Mouse (Mus musculus) heart, postnatal 0 days (tissue): Measurements from ENCODE around the gene Ttc30a1. TPM values are rescaled to one million over a fixed set of nuclear protein-coding genes. Genes with fewer than 3 reads are reported as not detected.
A peak's percentile ranks its signal among the peaks of the same experiment; 100 is the strongest.

Experiments used
- ATAC-seq: fragments of 200-750 bp; cut with Nextera tagmentation; 2 replicates; pipeline ENCODE4 v1.8.0; 2017; ENCODE audit warnings: low read depth, moderate number of reproducible peaks, moderate library complexity; ENCODE audit not compliant: insufficient read depth
- DNase-seq: peaks from one replicate; pipeline ENCODE4 v3.0.0-alpha.2; 2016; ENCODE audit warnings: low spot score
- H3K27ac ChIP-seq: fragments of 300-500 bp; sonication (generic); 2 replicates; pipeline ENCODE4 v1.5.1; 2014; ENCODE audit warnings: low read depth, mild to moderate bottlenecking
- H3K27me3 ChIP-seq: fragments of 300-500 bp; sonication (generic); 2 replicates; pipeline ENCODE4 v1.6.1; 2014; ENCODE audit warnings: low read length, mixed read lengths; ENCODE audit not compliant: control insufficient read depth, insufficient read depth
- H3K36me3 ChIP-seq: fragments of 300-500 bp; sonication (generic); replicated peaks from 2 replicates; pipeline ENCODE4 v1.6.1; 2014; ENCODE audit warnings: low read length, mixed read lengths; ENCODE audit not compliant: control insufficient read depth, insufficient read depth
- H3K4me1 ChIP-seq: fragments of 300-500 bp; sonication (generic); 2 replicates; pipeline ENCODE4 v1.6.1; 2014; ENCODE audit warnings: antibody characterized with exemption; ENCODE audit not compliant: control insufficient read depth, insufficient read depth
- H3K4me2 ChIP-seq: fragments of 300-500 bp; sonication (generic); 2 replicates; pipeline ENCODE4 v1.6.1; 2014; ENCODE audit warnings: low read depth, mild to moderate bottlenecking, low read length, moderate library complexity
- H3K4me3 ChIP-seq: fragments of 300-500 bp; sonication (generic); 2 replicates; pipeline ENCODE4 v1.5.1; 2014; ENCODE audit warnings: low read depth, low read length
- H3K9ac ChIP-seq: fragments of 300-500 bp; sonication (generic); replicated peaks from 2 replicates; pipeline ENCODE4 v1.6.1; 2014; ENCODE audit warnings: low read depth, low read length, mixed read lengths
- H3K9me3 ChIP-seq: fragments of 300-500 bp; sonication (generic); replicated peaks from 2 replicates; pipeline ENCODE4 v1.6.1; 2016; ENCODE audit warnings: low read length; ENCODE audit not compliant: control insufficient read depth
- CTCF ChIP-seq: IDR thresholded peaks from 2 replicates; pipeline ENCODE4 v1.5.1; 2016; ENCODE audit warnings: antibody characterized with exemption, control low read depth, low read depth
- EP300 ChIP-seq: IDR thresholded peaks from 2 replicates; pipeline ENCODE4 v1.6.1; 2016; ENCODE audit warnings: antibody characterized with exemption, low read depth
- WGBS: fragments of 180-500 bp; shearing (Covaris S2); extraction: QIAGEN DNeasy Blood & Tissue Kit; methylation state at CpG from one replicate; pipeline ENCODE4 v1.1.7; 2014; 5-methylcytosine and 5-hydroxymethylcytosine counted together
- polyA plus RNA-seq: library from polyadenylated mRNA; unstranded; fragments of >200 nt; fragmentation: Nextera tagmentation; extraction: Ambion mirVana; gene quantifications from 2 replicates; pipeline ENCODE4 v1.2.1, GENCODE M21; 2015
- total RNA-seq: library from RNA; depleted of rRNA; stranded (reverse); fragments of >200 nt; gene quantifications from 2 replicates; pipeline ENCODE4 v1.2.3, GENCODE M21; 2014; ENCODE audit warnings: low replicate concordance

The Ttc30a1 gene
- total and polyA plus RNA-seq, 2 experiments from 2014 or later = 3.3 to 9.4 TPM

GRCm38 (mm10) chr2:76015460-76015859 is 33.7 kb upstream of the Ttc30a1 start:
- Histone ChIP-seq H3K4me1 (no peaks in the 10 kb centered on the region), H3K4me2 (no peak overlapping the region), H3K9me3 (no peaks in the 10 kb centered on the region), H3K9ac (no peak overlapping the region), H3K27me3 (no peaks in the 10 kb centered on the region), H3K27ac (no peak overlapping the region), H3K36me3 (no peaks in the 10 kb centered on the region), H3K4me3 (no peak overlapping the region)
- DNase-seq (no peak), ATAC-seq (no peak)
- WGBS = 88% methylated on average over 7 of the region's 7 CpGs
- TF ChIP-seq CTCF (no peak), EP300 (no peak)

- WGBS = 85% methylated on average over 3 of the region's 3 CpGs
- Histone ChIP-seq H3K9ac (no peak overlapping the region), H3K36me3 (no peaks in the 10 kb centered on the region), H3K4me1 (no peaks in the 10 kb centered on the region), H3K4me2 (no peak overlapping the region), H3K4me3 (no peak overlapping the region), H3K27ac (no peak overlapping the region), H3K27me3 (no peaks in the 10 kb centered on the region), H3K9me3 (no peaks in the 10 kb centered on the region)
- no peak for DNase-seq
- no peak for ATAC-seq
- no peak for TF ChIP-seq CTCF
These were observed 32.9 kb upstream of the Ttc30a1 start for GRCm38 (mm10) chr2:76014659-76015058.

- DNase-seq (no peak), ATAC-seq (no peak)
- Histone ChIP-seq H3K9me3 (no peaks in the 10 kb centered on the region), H3K4me2 (no peak overlapping the region), H3K36me3 (no peaks in the 10 kb centered on the region), H3K27me3 (no peaks in the 10 kb centered on the region), H3K27ac (no peak overlapping the region), H3K9ac (no peak overlapping the region), H3K4me1 (no peaks in the 10 kb centered on the region), H3K4me3 (no peak overlapping the region)
- 36% methylated on average over 4 of the region's 4 CpGs for WGBS
- TF ChIP-seq CTCF (no peak), EP300 (no peak)
These were observed 24.4 kb upstream of the Ttc30a1 start for GRCm38 (mm10) chr2:76006194-76006593.

- H3K27ac ChIP-seq = no peak overlapping the region
- ATAC-seq = no peak
- H3K4me1 ChIP-seq = peaks cover 13% of the 10 kb centered on the region; the same call in 1 of the 2 replicates
- 51% methylated on average over 9 of the region's 9 CpGs for WGBS
- no peak overlapping the region for H3K4me2 ChIP-seq
- no peaks in the 10 kb centered on the region for H3K27me3 ChIP-seq
- H3K9ac ChIP-seq = no peak overlapping the region
- H3K4me3 ChIP-seq = no peak overlapping the region
- no peak for TF ChIP-seq EP300
- TF ChIP-seq CTCF = no peak
- no peak for DNase-seq
- H3K9me3 ChIP-seq = no peaks in the 10 kb centered on the region
- H3K36me3 ChIP-seq = no peaks in the 10 kb centered on the region
These were observed 21.1 kb upstream of the Ttc30a1 start for GRCm38 (mm10) chr2:76002899-76003298.

DNA sequence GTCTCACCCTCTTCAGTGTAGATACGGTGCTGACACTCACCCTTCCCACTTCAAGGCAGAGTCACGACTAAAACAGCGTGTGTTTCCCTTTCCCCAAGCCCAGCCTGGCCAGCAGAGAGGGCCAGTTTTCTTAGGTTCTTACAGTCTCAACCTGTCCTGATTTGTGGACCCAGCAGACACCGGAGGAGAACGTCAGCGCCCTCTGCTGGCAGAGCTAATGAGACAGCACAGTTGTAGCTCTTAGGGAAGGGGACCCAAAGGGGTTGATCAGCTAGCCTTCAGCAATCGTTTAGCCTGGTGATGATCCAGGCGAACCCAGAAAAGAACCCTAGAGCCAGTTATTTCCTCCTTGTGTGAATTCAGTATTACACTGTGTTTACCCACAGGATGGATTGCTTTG is 19.6 kb upstream of the Ttc30a1 start:
- no peak for ATAC-seq
- peaks cover 15% of the 10 kb centered on the region; the same call in 1 of the 2 replicates for H3K4me1 ChIP-seq
- no peaks in the 10 kb centered on the region for H3K9me3 ChIP-seq
- TF ChIP-seq EP300 (no peak), CTCF (peak; percentile 62)
- no peak for DNase-seq
- no peak overlapping the region for H3K9ac ChIP-seq
- no peak overlapping the region for H3K4me3 ChIP-seq
- H3K36me3 ChIP-seq = no peaks in the 10 kb centered on the region
- WGBS = 36% methylated on average over 8 of the region's 8 CpGs
- no peaks in the 10 kb centered on the region for H3K27me3 ChIP-seq
- no peak overlapping the region for H3K27ac ChIP-seq
- no peak overlapping the region for H3K4me2 ChIP-seq

DNA sequence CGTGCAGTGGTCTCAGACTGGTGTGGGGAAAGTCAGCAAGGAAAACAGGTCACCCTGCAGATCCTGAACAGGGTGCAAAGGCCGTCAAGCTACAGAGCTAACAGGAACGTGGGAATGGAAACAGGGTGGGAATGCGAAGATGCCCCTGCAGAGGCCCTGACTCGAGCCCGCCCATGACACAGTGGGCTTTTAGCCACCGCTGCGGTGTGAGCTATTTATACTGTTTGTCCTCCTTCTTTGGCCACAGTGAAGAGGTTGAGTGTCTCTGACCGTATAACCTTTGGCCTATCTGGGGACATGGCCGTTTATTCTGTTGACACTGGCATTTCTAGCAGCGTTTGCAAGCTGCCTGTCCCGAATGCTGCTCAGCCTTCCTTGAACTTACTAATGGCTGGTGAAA is 17.9 kb upstream of the Ttc30a1 start:
- H3K27ac ChIP-seq = no peak overlapping the region
- peaks cover 15% of the 10 kb centered on the region; the same call in 1 of the 2 replicates for H3K4me1 ChIP-seq
- ATAC-seq (peak; percentile 45), DNase-seq (no peak)
- H3K27me3 ChIP-seq = no peaks in the 10 kb centered on the region
- no peak overlapping the region for H3K4me3 ChIP-seq
- no peaks in the 10 kb centered on the region for H3K36me3 ChIP-seq
- WGBS = 33% methylated on average over 12 of the region's 12 CpGs
- no peak overlapping the region for H3K9ac ChIP-seq
- TF ChIP-seq CTCF = no peak
- no peak for TF ChIP-seq EP300
- H3K4me2 ChIP-seq = no peak overlapping the region
- no peaks in the 10 kb centered on the region for H3K9me3 ChIP-seq
